Mouse (Mus musculus): ENCODE measurements around the gene Tex48.
A peak's percentile ranks its signal among the peaks of the same experiment; 100 is the strongest.

The Tex48 gene

GRCm38 (mm10) chr4:63595259-63595658 lies 27.0 kb downstream of the Tex48 start:
- no peak for DNase-seq (ENCODE audit: low spot score in 2 of 2)

- no peak for DNase-seq (ENCODE audit: low spot score in 2 of 2)
These were observed 27.6 kb downstream of the Tex48 start for GRCm38 (mm10) chr4:63594459-63595110.

GRCm38 (mm10) chr4:63590538-63590937 lies 31.7 kb downstream of the Tex48 start:
- DNase-seq (ENCODE audit: low spot score in 2 of 2) = no peak

- DNase-seq (ENCODE audit: low spot score in 2 of 2) = no peak
These were observed 32.2 kb downstream of the Tex48 start for GRCm38 (mm10) chr4:63589987-63590386.

GRCm38 (mm10) chr4:63586240-63586639 lies 36.0 kb downstream of the Tex48 start:
- no peak for DNase-seq (ENCODE audit: low spot score in 2 of 2)

GRCm38 (mm10) chr4:63585216-63585615 lies 37.0 kb downstream of the Tex48 start:
- no peak for DNase-seq (ENCODE audit: low spot score in 2 of 2)

- no peak for DNase-seq (ENCODE audit: low spot score in 2 of 2)
These were observed 39.6 kb downstream of the Tex48 start for GRCm38 (mm10) chr4:63582580-63582979.

GRCm38 (mm10) chr4:63580078-63580477 lies 42.1 kb downstream of the Tex48 start:
- no peak for DNase-seq (ENCODE audit: low spot score in 2 of 2)

GRCm38 (mm10) chr4:63579649-63580048 lies 42.6 kb downstream of the Tex48 start:
- no peak for DNase-seq (ENCODE audit: low spot score in 2 of 2)

- no peak for DNase-seq (ENCODE audit: low spot score in 2 of 2)
These were observed 49.6 kb downstream of the Tex48 start for GRCm38 (mm10) chr4:63572621-63573020.

- DNase-seq (ENCODE audit: low spot score in 2 of 2) = no peak
These were observed 51.9 kb downstream of the Tex48 start for GRCm38 (mm10) chr4:63570208-63570781.

- no peak for DNase-seq (ENCODE audit: low spot score in 2 of 2)
These were observed 52.9 kb downstream of the Tex48 start for GRCm38 (mm10) chr4:63569322-63569721.

- DNase-seq (ENCODE audit: low spot score in 2 of 2) = no peak
These were observed 54.4 kb downstream of the Tex48 start for GRCm38 (mm10) chr4:63567712-63568390.

GRCm38 (mm10) chr4:63562742-63563141 lies 59.5 kb downstream of the Tex48 start:
- DNase-seq (ENCODE audit: low spot score in 2 of 2) = no peak

GRCm38 (mm10) chr4:63561861-63562675 lies 60.2 kb downstream of the Tex48 start:
- no peak for DNase-seq (ENCODE audit: low spot score in 2 of 2)

- no peak for DNase-seq (ENCODE audit: low spot score in 2 of 2)
These were observed 62.1 kb downstream of the Tex48 start for GRCm38 (mm10) chr4:63560079-63560478.

GRCm38 (mm10) chr4:63559127-63559697 lies 63.0 kb downstream of the Tex48 start:
- no peak for DNase-seq (ENCODE audit: low spot score in 2 of 2)

GRCm38 (mm10) chr4:63558407-63559081 lies 63.7 kb downstream of the Tex48 start, which contains the start of gene Tmem268:
Gene Tmem268, plus strand, starts transcription at chr4:63558781.
- peak in 1 of 2 experiments; percentile 68 for DNase-seq (ENCODE audit: low spot score in 2 of 2)

GRCm38 (mm10) chr4:63557124-63558059 lies 64.8 kb downstream of the Tex48 start:
- DNase-seq (ENCODE audit: low spot score in 2 of 2) = no peak

All from right cerebral cortex, adult 2 months (tissue).